Mouse (Mus musculus): ENCODE data around the gene Ctsm.
"Not testable (repeated sequence)": the region's sequence is repeated elsewhere in the genome, so short reads cannot be mapped to it uniquely, and the experiment has no call there.

Ctsm gene

GRCm38 (mm10) chr13:61541631-61542030 lies at the start of gene Ctsm:
Gene Ctsm (minus strand): TSS chr13:61541839.
- DNase-seq (ENCODE audit: low spot score) = no peak

GRCm38 (mm10) chr13:61570027-61570426 lies 28.4 kb upstream of the Ctsm start, which contains the start of gene Cts3:
Gene Cts3 (minus strand): TSS chr13:61570127.
- DNase-seq (ENCODE audit: low spot score) = no peak

- DNase-seq (ENCODE audit: low spot score) = not testable (repeated sequence)
Measured at GRCm38 (mm10) chr13:61568074-61568473, 26.4 kb upstream of the Ctsm start, which contains the start of gene Gm49352. Gene Gm49352 (minus strand): TSS chr13:61568174.

Data from lung, postnatal 25 days (tissue).